Mouse (Mus musculus): ENCODE results near the gene Rps5. TPM values are rescaled to one million over a fixed set of nuclear protein-coding genes. Genes with fewer than 3 reads are reported as not detected.

The Rps5 gene
- polyA plus RNA-seq, 1 experiment from 2014 or later, result 910 TPM

DNA sequence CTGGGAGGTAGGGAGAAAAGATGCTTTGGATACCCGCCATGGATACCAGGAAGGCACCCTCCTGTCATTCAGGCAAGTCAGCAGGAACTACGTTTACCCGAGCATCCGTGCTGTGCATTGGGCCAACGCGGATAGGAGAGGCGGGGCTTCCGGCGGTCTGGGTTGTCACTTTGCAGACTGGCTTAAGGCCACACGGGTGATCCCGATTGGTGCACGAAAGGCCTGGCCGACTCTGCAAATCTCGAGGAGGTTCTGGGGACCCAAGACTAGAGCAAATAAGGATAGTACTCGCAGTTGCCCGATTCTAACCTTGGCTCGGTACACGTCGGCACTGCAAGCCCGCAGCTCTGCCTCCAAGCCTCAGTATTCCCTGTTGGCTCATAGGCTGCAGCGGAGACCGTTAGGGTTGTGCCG is 43.6 kb downstream of the Rps5 start, which contains the start of gene Zfp324:
Gene Zfp324 (plus strand): TSS at position 161 of the 414 bp plus-strand sequence.
- H3K36me3 ChIP-seq (ENCODE audit: control insufficient read depth, insufficient read depth, low read length), result peaks cover 1% of the 10 kb centered on the region
- DNase-seq (ENCODE audit: low spot score) (peak; percentile 85), ATAC-seq (ENCODE audit: insufficient read depth, low FRiP score, low TSS enrichment) (peak; percentile 94)
- peak within 1 kb of the TSS; percentile 79 for H3K9ac ChIP-seq (ENCODE audit: low read length)
- H3K4me1 ChIP-seq (ENCODE audit: control insufficient read depth, insufficient read depth, low read length), result peaks cover 19% of the 10 kb centered on the region
- under 1% methylated on average over 23 of the region's 23 CpGs for WGBS
- H3K27ac ChIP-seq (ENCODE audit: low read depth, low read length), result peak within 1 kb of the TSS; percentile 69
- peak within 1 kb of the TSS; percentile 70 for H3K4me3 ChIP-seq (ENCODE audit: low read depth, low read length)
- no peaks in the 10 kb centered on the region for H3K27me3 ChIP-seq (ENCODE audit: control insufficient read depth, insufficient read depth, low read length)
- no peaks in the 10 kb centered on the region for H3K9me3 ChIP-seq (ENCODE audit: control insufficient read depth, low read length)
- H3K4me2 ChIP-seq (ENCODE audit: low read depth), result peak within 1 kb of the TSS; percentile 96

DNA sequence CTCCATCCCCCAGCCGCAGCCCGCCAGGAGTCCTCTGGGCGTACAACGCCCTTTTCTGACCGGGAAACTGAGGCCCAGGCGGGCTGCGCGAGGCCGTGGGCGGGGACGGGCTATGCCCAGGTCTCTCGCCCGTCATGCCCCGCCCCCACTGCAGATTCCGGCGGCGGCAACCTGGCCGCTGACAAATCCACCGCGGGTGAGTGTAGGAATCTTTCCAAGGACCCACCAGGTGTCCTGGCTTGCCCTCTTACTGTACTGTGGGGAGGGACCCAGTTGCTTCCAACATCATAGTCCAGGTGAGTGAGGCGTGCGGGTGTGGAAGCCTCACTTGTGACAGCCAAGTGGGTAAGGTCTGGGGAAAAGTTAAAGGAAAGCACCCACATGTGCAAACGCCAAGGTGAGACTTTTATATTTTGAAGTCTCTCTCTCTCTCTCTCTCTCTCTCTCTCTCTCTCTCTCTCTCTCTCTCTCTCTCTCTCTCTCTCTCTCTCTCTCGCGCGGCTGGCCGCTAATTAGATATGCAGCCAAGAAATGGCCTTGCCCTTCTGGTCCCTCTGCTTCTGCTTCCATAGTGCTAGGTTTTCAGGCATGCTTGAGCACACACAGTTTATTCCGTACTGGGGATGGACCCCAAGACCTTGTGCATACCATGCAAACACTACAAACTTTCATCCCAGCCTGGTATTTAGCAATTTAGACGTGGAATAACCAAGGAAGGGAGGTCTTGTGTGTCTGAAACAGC is 44.2 kb downstream of the Rps5 start:
- peak overlapping the region; percentile 69 for H3K27ac ChIP-seq (ENCODE audit: low read depth, low read length)
- 1% methylated on average over 25 of the region's 29 CpGs for WGBS
- H3K4me2 ChIP-seq (ENCODE audit: low read depth), result peak overlapping the region; percentile 96
- H3K9ac ChIP-seq (ENCODE audit: low read length), result peak overlapping the region; percentile 79
- peaks cover 6% of the 10 kb centered on the region for H3K36me3 ChIP-seq (ENCODE audit: control insufficient read depth, insufficient read depth, low read length)
- DNase-seq (ENCODE audit: low spot score) (peak; percentile 52), ATAC-seq (ENCODE audit: insufficient read depth, low FRiP score, low TSS enrichment) (peak; percentile 42)
- H3K4me1 ChIP-seq (ENCODE audit: control insufficient read depth, insufficient read depth, low read length), result peaks cover 17% of the 10 kb centered on the region
- no peaks in the 10 kb centered on the region for H3K9me3 ChIP-seq (ENCODE audit: control insufficient read depth, low read length)
- no peaks in the 10 kb centered on the region for H3K27me3 ChIP-seq (ENCODE audit: control insufficient read depth, insufficient read depth, low read length)
- peak overlapping the region; percentile 70 for H3K4me3 ChIP-seq (ENCODE audit: low read depth, low read length)

DNA sequence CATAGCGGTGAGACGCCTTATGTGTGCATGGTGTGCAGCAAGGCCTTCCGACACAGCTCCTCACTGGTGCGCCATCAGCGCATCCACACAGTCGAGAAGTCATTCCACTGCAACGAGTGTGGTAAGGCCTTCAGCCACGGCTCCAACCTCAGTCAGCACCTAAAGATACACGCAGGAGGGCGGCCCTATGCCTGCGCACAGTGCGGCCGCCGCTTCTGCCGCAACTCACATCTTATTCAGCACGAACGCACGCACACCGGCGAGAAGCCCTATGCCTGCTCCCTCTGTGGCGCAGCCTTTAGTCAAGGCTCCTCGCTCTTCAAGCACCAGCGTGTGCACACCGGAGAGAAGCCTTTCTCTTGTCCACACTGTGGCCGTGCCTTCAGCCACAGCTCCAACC is 48.8 kb downstream of the Rps5 start:
- no peak for DNase-seq (ENCODE audit: low spot score)
- H3K27ac ChIP-seq (ENCODE audit: low read depth, low read length), result no peak overlapping the region
- H3K27me3 ChIP-seq (ENCODE audit: control insufficient read depth, insufficient read depth, low read length), result no peaks in the 10 kb centered on the region
- 96% methylated on average over 25 of the region's 25 CpGs for WGBS
- peaks cover 10% of the 10 kb centered on the region for H3K36me3 ChIP-seq (ENCODE audit: control insufficient read depth, insufficient read depth, low read length)
- ATAC-seq (ENCODE audit: insufficient read depth, low FRiP score, low TSS enrichment), result no peak
- H3K4me2 ChIP-seq (ENCODE audit: low read depth), result no peak overlapping the region
- no peak overlapping the region for H3K4me3 ChIP-seq (ENCODE audit: low read depth, low read length)
- H3K4me1 ChIP-seq (ENCODE audit: control insufficient read depth, insufficient read depth, low read length), result peaks cover 10% of the 10 kb centered on the region
- H3K9me3 ChIP-seq (ENCODE audit: control insufficient read depth, low read length), result no peaks in the 10 kb centered on the region
- no peak overlapping the region for H3K9ac ChIP-seq (ENCODE audit: low read length)

Other genes starting within 250 kb of the Rps5 start
- not detected in 2 replicates for gene Vmn2r55, start 237.3 kb upstream of the Rps5 start, polyA plus RNA-seq (2014; fragmentation: Nextera tagmentation; extraction: Ambion mirVana)
- 0.03 TPM in 1 of 2 replicates, not detected in the other for gene Vmn2r56, start 187.3 kb upstream of the Rps5 start, polyA plus RNA-seq (2014; fragmentation: Nextera tagmentation; extraction: Ambion mirVana)
- gene Zscan18, start 118.7 kb upstream of the Rps5 start, polyA plus RNA-seq (2014; fragmentation: Nextera tagmentation; extraction: Ambion mirVana), result 12.5 and 13.9 TPM in 2 replicates
- gene Zfp329, start 103.4 kb upstream of the Rps5 start, polyA plus RNA-seq (2014; fragmentation: Nextera tagmentation; extraction: Ambion mirVana), result 19.2 and 19.9 TPM in 2 replicates
- 29.4 and 32.7 TPM in 2 replicates for gene Zfp110, start 87.5 kb upstream of the Rps5 start, polyA plus RNA-seq (2014; fragmentation: Nextera tagmentation; extraction: Ambion mirVana)
- 7.0 and 8.1 TPM in 2 replicates for gene Zfp128, start 41.1 kb upstream of the Rps5 start, polyA plus RNA-seq (2014; fragmentation: Nextera tagmentation; extraction: Ambion mirVana)
- gene Zscan22, start 24.5 kb upstream of the Rps5 start, polyA plus RNA-seq (2014; fragmentation: Nextera tagmentation; extraction: Ambion mirVana), result 18.3 and 19.7 TPM in 2 replicates
- 0.61 and 0.66 TPM in 2 replicates for gene Rnf225, start 5.1 kb downstream of the Rps5 start, polyA plus RNA-seq (2014; fragmentation: Nextera tagmentation; extraction: Ambion mirVana)
- gene Zfp324, start 43.5 kb downstream of the Rps5 start, polyA plus RNA-seq (2014; fragmentation: Nextera tagmentation; extraction: Ambion mirVana), result 9.8 and 10.3 TPM in 2 replicates
- gene Zfp446, start 55.6 kb downstream of the Rps5 start, polyA plus RNA-seq (2014; fragmentation: Nextera tagmentation; extraction: Ambion mirVana), result 7.1 and 8.2 TPM in 2 replicates
- gene Slc27a5, start 75.9 kb downstream of the Rps5 start, polyA plus RNA-seq (2014; fragmentation: Nextera tagmentation; extraction: Ambion mirVana), result not detected in 2 replicates
- gene Trim28, start 76.8 kb downstream of the Rps5 start, polyA plus RNA-seq (2014; fragmentation: Nextera tagmentation; extraction: Ambion mirVana), result 512 and 523 TPM in 2 replicates
- 30.7 and 33.5 TPM in 2 replicates for gene Zbtb45, start 87.7 kb downstream of the Rps5 start, polyA plus RNA-seq (2014; fragmentation: Nextera tagmentation; extraction: Ambion mirVana)
- 120 and 126 TPM in 2 replicates for gene Chmp2a, start 112.5 kb downstream of the Rps5 start, polyA plus RNA-seq (2014; fragmentation: Nextera tagmentation; extraction: Ambion mirVana)
- 189 and 194 TPM in 2 replicates for gene Ube2m, start 116.0 kb downstream of the Rps5 start, polyA plus RNA-seq (2014; fragmentation: Nextera tagmentation; extraction: Ambion mirVana)
- 1.7 and 2.2 TPM in 2 replicates for gene Mzf1, start 132.5 kb downstream of the Rps5 start, polyA plus RNA-seq (2014; fragmentation: Nextera tagmentation; extraction: Ambion mirVana)
- gene Vmn1r85, start 172.9 kb downstream of the Rps5 start, polyA plus RNA-seq (2014; fragmentation: Nextera tagmentation; extraction: Ambion mirVana), result not detected in 2 replicates
- gene Vmn1r86, start 197.6 kb downstream of the Rps5 start, polyA plus RNA-seq (2014; fragmentation: Nextera tagmentation; extraction: Ambion mirVana), result not detected in 2 replicates
- not detected in 2 replicates for gene Vmn1r87, start 217.9 kb downstream of the Rps5 start, polyA plus RNA-seq (2014; fragmentation: Nextera tagmentation; extraction: Ambion mirVana)
- gene Vmn1r88, start 237.3 kb downstream of the Rps5 start, polyA plus RNA-seq (2014; fragmentation: Nextera tagmentation; extraction: Ambion mirVana), result not detected in 2 replicates